Mouse (Mus musculus) liver, adult (tissue): ENCODE measurements at regions not wholly inside any gene's neighbourhood (a gene's known extent, or its start where the extent isn't known, plus 50 kb on each side); places are given as distances from the start of the nearest gene placed in this dataset.

Experiments used
- GATA4 ChIP-seq: IDR thresholded peaks from 2 replicates; pipeline ENCODE4 v1.6.1; 2014; ENCODE audit warnings: mild to moderate bottlenecking, low read length; ENCODE audit not compliant: insufficient replicate concordance

GRCm38 (mm10) chr4:81129874-81130273 lies 219.4 kb downstream of the Lurap1l start:
- TF ChIP-seq GATA4 = no peak

GRCm38 (mm10) chr4:81173111-81173510 lies 262.7 kb downstream of the Lurap1l start:
- TF ChIP-seq GATA4 = no peak

DNA sequence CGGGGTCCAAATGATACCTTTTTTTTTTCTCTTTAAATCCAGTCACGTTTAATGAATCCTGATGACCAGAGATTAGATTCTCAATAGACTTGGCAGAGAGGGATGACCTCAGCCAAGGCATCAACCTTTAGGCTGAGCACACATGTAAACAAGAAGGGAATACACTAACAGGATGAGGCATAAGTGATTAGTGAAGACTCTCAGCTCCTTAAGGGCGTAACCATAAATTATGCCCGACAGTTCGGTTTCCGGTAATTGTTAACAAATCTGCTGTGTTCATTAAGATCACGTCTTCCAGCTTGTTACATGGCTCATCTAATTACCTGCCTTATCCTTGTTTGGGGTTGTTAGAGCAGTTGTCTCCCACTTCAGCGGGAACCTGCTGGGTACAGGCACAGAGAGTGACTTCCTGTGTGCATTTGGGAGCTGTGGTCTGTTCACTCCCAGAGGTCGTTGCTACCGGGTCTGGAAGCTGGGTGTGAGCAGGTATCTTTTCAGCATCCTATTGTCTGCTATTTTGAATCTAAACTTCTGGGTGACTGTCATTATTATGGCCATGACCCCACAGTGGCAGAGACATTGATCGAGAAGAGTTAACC lies 265.1 kb downstream of the Mpdz start:
- no peak; the same call in 1 of the 2 replicates for TF ChIP-seq GATA4

DNA sequence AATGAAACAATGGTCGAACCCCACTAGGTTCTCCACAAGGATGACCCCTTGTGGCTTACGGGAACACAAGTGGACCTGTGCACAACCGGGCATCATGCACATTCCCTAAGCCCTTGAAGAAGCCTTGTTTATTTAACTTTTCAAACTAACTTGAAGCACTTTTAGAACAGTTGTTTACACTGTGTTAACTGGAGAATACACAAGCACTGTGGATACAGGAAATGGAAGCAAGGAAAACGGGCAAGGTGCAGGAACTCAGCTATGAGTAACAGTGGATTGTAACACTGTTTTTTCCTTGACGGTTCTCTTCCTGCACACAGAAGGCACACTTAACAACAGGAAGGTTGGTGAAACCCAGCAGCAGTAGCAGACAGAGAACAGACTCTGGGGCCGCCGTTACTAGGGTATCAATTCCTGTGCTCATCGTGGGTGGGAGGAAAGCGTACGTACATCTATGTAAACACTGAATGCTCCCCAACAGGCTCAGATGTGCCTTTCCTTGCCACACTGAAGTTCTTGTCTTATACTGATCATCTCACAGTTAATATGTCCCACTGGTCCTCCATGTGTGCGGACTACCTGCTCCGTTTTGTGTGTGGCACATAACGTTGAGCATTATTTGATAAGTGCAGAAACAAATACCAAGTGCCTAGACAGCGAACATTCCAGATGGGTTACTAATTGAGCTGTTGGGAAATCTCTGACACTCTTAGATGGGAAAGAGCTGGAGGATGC lies 264.4 kb downstream of the Mpdz start:
- no peak for TF ChIP-seq GATA4

DNA sequence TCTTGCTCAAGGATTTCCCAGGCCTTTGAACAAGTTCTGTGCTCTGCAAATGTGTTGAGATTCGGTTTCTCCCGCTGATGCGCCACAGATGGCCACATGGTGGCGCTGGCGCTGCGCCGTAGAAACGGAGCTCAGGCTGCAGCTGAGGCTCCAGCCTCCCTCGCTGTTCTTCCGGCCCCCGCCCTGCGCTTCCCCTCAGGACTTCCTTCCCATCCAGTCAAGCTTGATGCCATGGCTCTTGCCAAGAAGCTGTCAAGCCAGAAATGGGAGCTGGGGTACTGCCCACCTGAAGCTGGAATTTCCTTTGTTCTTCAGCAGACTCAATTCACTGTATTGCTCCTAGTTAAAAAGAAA lies 263.9 kb downstream of the Mpdz start:
- TF ChIP-seq GATA4 = peak; percentile 63; the same call in 1 of the 2 replicates

- TF ChIP-seq GATA4 = no peak
Observed at GRCm38 (mm10) chr4:81216123-81216522, 226.5 kb downstream of the Mpdz start.

DNA sequence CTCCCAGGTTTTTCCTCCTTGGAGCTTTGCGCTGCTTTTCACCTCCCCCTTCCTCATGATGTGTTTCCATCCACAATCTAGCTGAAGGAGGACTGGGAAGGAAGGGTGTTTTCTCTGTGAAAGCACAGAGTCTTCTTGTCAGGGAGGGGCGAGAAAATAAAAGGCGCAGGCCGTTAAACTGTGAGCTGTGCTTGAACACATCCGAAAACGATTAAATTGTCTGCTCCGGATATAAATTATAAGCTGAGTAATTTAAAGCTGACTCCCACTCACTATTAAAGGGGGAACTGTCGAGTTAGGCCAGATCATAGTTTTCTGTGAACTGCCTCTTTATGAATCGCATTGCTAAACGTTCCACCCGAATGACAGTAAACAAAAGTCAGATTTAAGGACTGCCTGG lies 224.6 kb downstream of the Mpdz start:
- no peak for TF ChIP-seq GATA4

DNA sequence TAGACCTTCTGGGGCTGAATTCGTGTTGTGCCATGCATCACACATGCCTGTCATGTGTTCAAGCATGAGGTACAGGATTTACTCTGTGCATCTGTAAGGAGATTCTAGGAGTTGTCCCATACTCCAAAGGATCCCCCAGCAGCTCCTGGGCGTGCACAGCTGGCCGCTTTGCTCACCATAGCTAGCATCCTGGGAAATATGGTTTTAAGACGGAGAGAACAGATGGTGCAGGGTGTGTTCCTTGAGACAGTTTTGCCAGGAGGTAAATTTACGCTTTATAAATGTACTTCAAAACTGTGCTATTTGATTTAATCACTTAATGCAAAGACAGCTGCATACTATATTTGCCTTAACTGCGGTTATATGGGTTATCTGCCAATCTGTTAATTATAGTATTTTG lies 220.6 kb downstream of the Mpdz start:
- TF ChIP-seq GATA4 = no peak

GRCm38 (mm10) chr4:81222468-81223175 lies 220.0 kb downstream of the Mpdz start:
- TF ChIP-seq GATA4 = no peak
